Mouse (Mus musculus) heart, postnatal 0 days (tissue): ENCODE data around the gene Ablim1. TPM values are rescaled to one million over a fixed set of nuclear protein-coding genes. Genes with fewer than 3 reads are reported as not detected.

Experiments used
- ATAC-seq: fragments of 200-750 bp; cut with Nextera tagmentation; 2 replicates; pipeline ENCODE4 v1.8.0; 2017; ENCODE audit warnings: low read depth, moderate number of reproducible peaks, moderate library complexity; ENCODE audit not compliant: insufficient read depth
- DNase-seq: peaks from one replicate; pipeline ENCODE4 v3.0.0-alpha.2; 2016; ENCODE audit warnings: low spot score
- H3K27ac ChIP-seq: fragments of 300-500 bp; sonication (generic); 2 replicates; pipeline ENCODE4 v1.5.1; 2014; ENCODE audit warnings: low read depth, mild to moderate bottlenecking
- H3K27me3 ChIP-seq: fragments of 300-500 bp; sonication (generic); 2 replicates; pipeline ENCODE4 v1.6.1; 2014; ENCODE audit warnings: low read length, mixed read lengths; ENCODE audit not compliant: control insufficient read depth, insufficient read depth
- H3K36me3 ChIP-seq: fragments of 300-500 bp; sonication (generic); replicated peaks from 2 replicates; pipeline ENCODE4 v1.6.1; 2014; ENCODE audit warnings: low read length, mixed read lengths; ENCODE audit not compliant: control insufficient read depth, insufficient read depth
- H3K4me1 ChIP-seq: fragments of 300-500 bp; sonication (generic); 2 replicates; pipeline ENCODE4 v1.6.1; 2014; ENCODE audit warnings: antibody characterized with exemption; ENCODE audit not compliant: control insufficient read depth, insufficient read depth
- H3K4me2 ChIP-seq: fragments of 300-500 bp; sonication (generic); 2 replicates; pipeline ENCODE4 v1.6.1; 2014; ENCODE audit warnings: low read depth, mild to moderate bottlenecking, low read length, moderate library complexity
- H3K4me3 ChIP-seq: fragments of 300-500 bp; sonication (generic); 2 replicates; pipeline ENCODE4 v1.5.1; 2014; ENCODE audit warnings: low read depth, low read length
- H3K9ac ChIP-seq: fragments of 300-500 bp; sonication (generic); replicated peaks from 2 replicates; pipeline ENCODE4 v1.6.1; 2014; ENCODE audit warnings: low read depth, low read length, mixed read lengths
- H3K9me3 ChIP-seq: fragments of 300-500 bp; sonication (generic); replicated peaks from 2 replicates; pipeline ENCODE4 v1.6.1; 2016; ENCODE audit warnings: low read length; ENCODE audit not compliant: control insufficient read depth
- CTCF ChIP-seq: IDR thresholded peaks from 2 replicates; pipeline ENCODE4 v1.5.1; 2016; ENCODE audit warnings: antibody characterized with exemption, control low read depth, low read depth
- EP300 ChIP-seq: IDR thresholded peaks from 2 replicates; pipeline ENCODE4 v1.6.1; 2016; ENCODE audit warnings: antibody characterized with exemption, low read depth
- WGBS: fragments of 180-500 bp; shearing (Covaris S2); extraction: QIAGEN DNeasy Blood & Tissue Kit; methylation state at CpG from one replicate; pipeline ENCODE4 v1.1.7; 2014; 5-methylcytosine and 5-hydroxymethylcytosine counted together
- polyA plus RNA-seq: library from polyadenylated mRNA; unstranded; fragments of >200 nt; fragmentation: Nextera tagmentation; extraction: Ambion mirVana; gene quantifications from 2 replicates; pipeline ENCODE4 v1.2.1, GENCODE M21; 2015
- total RNA-seq: library from RNA; depleted of rRNA; stranded (reverse); fragments of >200 nt; gene quantifications from 2 replicates; pipeline ENCODE4 v1.2.3, GENCODE M21; 2014; ENCODE audit warnings: low replicate concordance

The Ablim1 gene
- total and polyA plus RNA-seq, 2 experiments from 2014 or later = 106 to 235 TPM

DNA sequence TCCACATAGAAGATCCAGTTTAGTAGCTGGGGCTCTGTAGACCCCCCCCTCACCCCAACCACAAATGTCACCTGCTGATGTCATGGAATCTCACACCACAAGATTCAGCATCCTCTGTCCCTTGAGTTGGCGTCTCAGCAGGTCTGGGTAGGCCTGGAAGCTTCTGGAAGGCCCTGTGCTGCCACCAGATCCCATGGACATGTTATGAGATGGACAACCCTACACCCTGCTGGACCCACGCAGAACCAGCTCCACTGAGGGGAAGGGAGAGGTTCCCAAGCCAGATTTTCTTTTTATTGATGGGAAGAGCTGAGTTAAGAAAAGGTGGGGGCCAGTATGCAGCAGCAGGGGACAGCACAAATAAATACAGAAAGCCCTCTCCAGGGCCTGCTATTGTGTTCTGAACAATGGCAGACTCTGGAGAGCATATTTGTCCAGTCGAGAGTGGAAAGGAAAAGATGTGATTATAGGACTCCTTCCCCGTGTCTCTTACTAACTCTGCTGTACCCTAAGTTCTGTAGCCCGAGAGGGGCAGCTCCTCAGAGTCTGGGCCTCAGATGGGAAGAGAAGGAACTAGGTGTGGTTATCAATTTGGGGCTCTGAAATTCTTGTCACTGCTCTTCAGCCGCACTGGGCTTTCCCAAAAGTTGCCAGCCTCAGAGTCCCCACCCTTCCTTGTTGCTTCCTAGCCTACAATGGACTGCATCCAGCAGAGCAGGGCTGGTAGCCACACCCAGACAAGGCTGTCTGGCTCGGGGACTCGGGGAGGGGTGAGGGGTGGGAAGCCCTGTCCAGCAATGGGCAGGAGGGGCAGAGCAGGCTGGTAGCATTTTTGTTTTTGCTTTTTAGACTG, 286.2 kb downstream of the Ablim1 start:
- Histone ChIP-seq H3K36me3 (peaks cover 4% of the 10 kb centered on the region), H3K4me3 (no peak overlapping the region), H3K9me3 (0 out of 2 replicates have a peak, but pooled peaks cover 3% of the 10 kb centered on the region), H3K27ac (peak overlapping the region; percentile 57), H3K9ac (no peak overlapping the region), H3K4me2 (no peak overlapping the region), H3K27me3 (no peaks in the 10 kb centered on the region), H3K4me1 (peaks cover 3% of the 10 kb centered on the region; the same call in 1 of the 2 replicates)
- WGBS = 44% methylated on average over 8 of the region's 8 CpGs
- DNase-seq = peak; percentile 13
- TF ChIP-seq EP300 = no peak
- no peak for TF ChIP-seq CTCF
- peak; percentile 50 for ATAC-seq

DNA sequence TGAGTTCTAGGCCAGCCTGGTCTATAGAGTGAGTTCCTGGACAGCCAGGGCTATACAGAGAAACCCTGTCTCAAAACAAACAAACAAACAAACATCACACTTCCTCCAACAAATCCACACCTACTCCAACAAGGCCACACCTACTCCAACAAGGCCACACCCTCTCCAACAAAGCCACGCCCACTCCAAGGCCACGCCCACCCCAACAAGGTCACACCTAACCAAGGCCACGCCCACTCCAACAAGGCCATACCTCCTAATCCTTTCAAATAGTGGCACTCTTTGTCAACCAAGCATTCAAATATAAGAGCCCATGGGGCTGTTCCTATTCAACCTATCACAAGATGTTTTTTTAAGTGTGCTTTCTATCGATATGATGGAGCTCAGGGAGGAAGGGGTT, 288.2 kb downstream of the Ablim1 start:
- Histone ChIP-seq H3K27me3 (no peaks in the 10 kb centered on the region), H3K9ac (no peak overlapping the region), H3K4me3 (no peak overlapping the region), H3K27ac (no peak overlapping the region), H3K4me2 (no peak overlapping the region), H3K9me3 (0 out of 2 replicates have a peak, but pooled peaks cover 3% of the 10 kb centered on the region), H3K36me3 (no peaks in the 10 kb centered on the region), H3K4me1 (peaks cover 3% of the 10 kb centered on the region; the same call in 1 of the 2 replicates)
- no peak for DNase-seq
- no peak for ATAC-seq
- 65% methylated on average over 4 of the region's 4 CpGs for WGBS
- no peak for TF ChIP-seq CTCF
- no peak for TF ChIP-seq EP300

DNA sequence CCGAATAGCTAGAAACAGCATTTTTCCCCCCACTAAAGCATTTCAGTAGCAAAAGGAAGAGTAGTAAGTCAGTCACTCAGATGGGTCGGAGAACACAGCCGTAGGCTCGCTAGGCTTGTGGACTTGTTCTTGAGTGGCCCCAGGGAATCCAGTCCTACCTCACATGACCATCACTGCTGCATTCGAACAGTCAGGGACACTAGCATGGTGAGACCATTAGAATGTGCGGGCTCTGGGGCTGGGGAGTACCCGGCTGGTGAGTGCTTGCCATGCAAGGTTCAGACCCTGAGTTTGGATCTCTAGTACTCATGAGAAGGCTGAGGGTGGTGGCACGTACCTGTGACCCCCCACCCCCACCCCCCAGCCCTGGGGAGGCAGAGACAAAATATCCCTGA, 296.9 kb downstream of the Ablim1 start:
- H3K27ac ChIP-seq = peak overlapping the region; percentile 26
- H3K9me3 ChIP-seq = no peaks in the 10 kb centered on the region
- no peaks in the 10 kb centered on the region for H3K27me3 ChIP-seq
- no peaks in the 10 kb centered on the region for H3K36me3 ChIP-seq
- TF ChIP-seq CTCF = no peak
- no peak for TF ChIP-seq EP300
- H3K9ac ChIP-seq = no peak overlapping the region
- WGBS = 73% methylated on average over 8 of the region's 8 CpGs
- peak overlapping the region; percentile 39 for H3K4me2 ChIP-seq
- no peak overlapping the region for H3K4me3 ChIP-seq
- ATAC-seq (no peak), DNase-seq (no peak)
- 0 out of 2 replicates have a peak, but pooled peaks cover 5% of the 10 kb centered on the region for H3K4me1 ChIP-seq

DNA sequence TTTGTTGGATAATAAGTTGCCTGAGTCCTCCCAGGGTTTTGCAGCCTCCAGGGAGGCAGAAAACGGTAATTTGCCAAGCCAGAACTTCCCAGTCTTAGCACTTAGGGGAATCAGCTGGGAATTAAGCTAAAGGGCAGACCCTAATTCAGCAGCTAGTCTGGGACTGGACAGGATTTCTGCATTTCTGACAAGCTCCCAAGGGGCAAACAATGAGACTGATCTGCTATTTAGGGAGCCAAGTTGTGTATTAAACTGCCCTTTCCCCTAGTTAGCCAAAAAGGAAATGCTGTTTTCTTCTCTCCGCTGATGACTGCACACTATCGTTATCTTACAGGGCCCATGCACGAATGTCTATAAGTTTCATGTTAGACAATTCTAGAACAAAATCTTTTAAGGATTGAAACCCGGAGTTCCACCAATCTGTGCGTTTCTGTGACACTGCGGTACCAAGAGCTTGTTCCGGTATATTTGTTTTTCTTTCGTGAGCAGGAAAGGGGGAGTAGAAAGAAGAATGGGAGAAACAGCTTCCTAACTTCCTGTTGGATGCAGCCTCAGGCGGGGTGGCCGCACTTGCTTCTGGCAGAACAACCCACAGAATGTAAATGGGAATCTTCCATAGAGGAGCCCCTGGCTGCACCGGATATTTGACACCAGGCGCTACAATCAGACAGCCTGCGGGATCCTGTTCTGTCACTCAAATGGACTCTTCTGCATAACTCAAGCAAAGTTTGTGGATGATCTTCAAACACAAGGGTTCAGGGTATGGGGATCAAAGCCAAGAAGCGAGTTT, 297.5 kb downstream of the Ablim1 start:
- Histone ChIP-seq H3K4me3 (no peak overlapping the region), H3K27ac (peak overlapping the region; percentile 26), H3K4me2 (peak overlapping the region; percentile 39), H3K27me3 (no peaks in the 10 kb centered on the region), H3K4me1 (0 out of 2 replicates have a peak, but pooled peaks cover 5% of the 10 kb centered on the region), H3K36me3 (no peaks in the 10 kb centered on the region), H3K9ac (no peak overlapping the region), H3K9me3 (no peaks in the 10 kb centered on the region)
- 48% methylated on average over 15 of the region's 15 CpGs for WGBS
- TF ChIP-seq EP300 = no peak
- TF ChIP-seq CTCF = no peak
- ATAC-seq (peak; percentile 57), DNase-seq (no peak)

DNA sequence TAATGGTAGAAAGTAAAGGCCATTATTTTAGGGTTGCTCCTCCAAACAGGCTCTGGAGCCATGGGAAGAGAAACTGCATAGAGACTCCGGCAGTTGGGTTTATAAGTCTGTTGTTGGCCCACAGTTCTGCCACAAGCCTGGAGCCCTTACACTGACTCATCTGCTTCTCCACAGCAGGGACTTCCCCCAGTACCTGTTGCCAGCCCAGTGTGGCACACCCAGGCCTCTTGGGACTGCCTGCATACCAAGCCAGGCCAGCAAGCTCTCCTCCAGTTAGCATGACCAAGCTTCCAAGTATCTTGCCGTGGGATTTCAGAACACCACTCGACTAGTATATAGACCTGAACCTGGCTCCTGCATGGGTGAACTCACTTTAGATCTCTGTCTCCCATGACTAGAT, 299.9 kb downstream of the Ablim1 start:
- Histone ChIP-seq H3K27ac (no peak overlapping the region), H3K9ac (no peak overlapping the region), H3K27me3 (no peaks in the 10 kb centered on the region), H3K36me3 (no peaks in the 10 kb centered on the region), H3K4me1 (0 out of 2 replicates have a peak, but pooled peaks cover 5% of the 10 kb centered on the region), H3K9me3 (no peaks in the 10 kb centered on the region), H3K4me3 (no peak overlapping the region), H3K4me2 (no peak overlapping the region)
- TF ChIP-seq EP300 (no peak), CTCF (no peak)
- WGBS = 79% methylated on average over 3 of the region's 3 CpGs
- ATAC-seq (no peak), DNase-seq (no peak)
